Mouse (Mus musculus) MEL (cell line): ENCODE results near the gene N4bp1. TPM values are rescaled to one million over a fixed set of nuclear protein-coding genes. Genes with fewer than 3 reads are reported as not detected.

Experiments
- DNase-seq: peaks from one replicate; pipeline ENCODE4 v3.0.0; 2011; ENCODE audit warnings: low read depth, low spot score
- H3K27ac ChIP-seq: 2 replicates; pipeline ENCODE4 v1.5.1; 2012; ENCODE audit warnings: low read depth, mild to moderate bottlenecking, control low read depth, low read length, moderate library complexity; ENCODE audit not compliant: control insufficient read depth
- H3K27me3 ChIP-seq, 2 experiments: fragments of 150-350 bp in 1 of 2; sonication (generic) in 1 of 2; 2 replicates each; pipeline ENCODE4 v1.6.1; 2012; ENCODE audit warnings: low read length in 2 of 2, mild to moderate bottlenecking in 2 of 2, improper control_type of control experiment in 1 of 2, moderate library complexity in 1 of 2; ENCODE audit not compliant: insufficient read depth in 2 of 2, control insufficient read depth in 1 of 2
- H3K36me3 ChIP-seq, 2 experiments: 2 replicates each; pipeline ENCODE4 v1.6.1; 2012 to 2014; ENCODE audit warnings: low read length in 2 of 2, improper control_type of control experiment in 1 of 2, inconsistent platforms in 1 of 2, mild to moderate bottlenecking in 1 of 2; ENCODE audit not compliant: insufficient read depth in 2 of 2, control insufficient read depth in 1 of 2
- H3K4me1 ChIP-seq, 2 experiments: fragments of 150-350 bp in 1 of 2; sonication (generic) in 1 of 2; 2 replicates each; pipeline ENCODE4 v1.6.1; 2012; ENCODE audit warnings: low read length in 2 of 2, improper control_type of control experiment in 1 of 2, mild to moderate bottlenecking in 1 of 2; ENCODE audit not compliant: insufficient read depth in 2 of 2, control insufficient read depth in 1 of 2
- H3K4me3 ChIP-seq, 2 experiments: fragments of 150-350 bp in 1 of 2; sonication (generic) in 1 of 2; 2 replicates each; pipeline ENCODE4 v1.5.1; 2012; ENCODE audit warnings: low read depth in 2 of 2, low read length in 2 of 2, mild to moderate bottlenecking in 2 of 2, moderate library complexity in 2 of 2, control low read depth in 1 of 2, improper control_type of control experiment in 1 of 2; ENCODE audit not compliant: control insufficient read depth in 1 of 2, insufficient read depth in 1 of 2
- H3K79me2 ChIP-seq: 2 replicates; pipeline ENCODE4 v1.6.1; 2012; ENCODE audit warnings: mild to moderate bottlenecking, low read length, moderate library complexity; ENCODE audit not compliant: control insufficient read depth, poor library complexity, insufficient read depth
- H3K9ac ChIP-seq: 2 replicates; pipeline ENCODE4 v1.6.1; 2012; ENCODE audit warnings: low read depth, mild to moderate bottlenecking, control low read depth, low read length, moderate library complexity; ENCODE audit not compliant: control insufficient read depth, poor library complexity, severe bottlenecking
- H3K9me3 ChIP-seq: fragments of 150-350 bp; sonication (generic); replicated peaks from 2 replicates; pipeline ENCODE4 v1.6.1; 2012; ENCODE audit warnings: mild to moderate bottlenecking, low read length, improper control_type of control experiment, moderate library complexity; ENCODE audit not compliant: insufficient read depth
- BHLHE40 ChIP-seq: IDR thresholded peaks from 2 replicates; pipeline ENCODE4 v1.6.1; 2012; ENCODE audit warnings: low read depth, mild to moderate bottlenecking, inconsistent platforms, low read length, improper control_type of control experiment, borderline replicate concordance
- ELF1 ChIP-seq: IDR thresholded peaks from 2 replicates; pipeline ENCODE4 v1.6.1; 2014; ENCODE audit warnings: low read depth, mild to moderate bottlenecking, inconsistent platforms, low read length, improper control_type of control experiment, moderate library complexity
- ETS1 ChIP-seq: IDR thresholded peaks from 2 replicates; pipeline ENCODE4 v1.6.1; 2012; ENCODE audit warnings: low read depth, mild to moderate bottlenecking, inconsistent platforms, low read length, improper control_type of control experiment, moderate library complexity
- HCFC1 ChIP-seq: IDR thresholded peaks from 2 replicates; pipeline ENCODE4 v1.6.1; 2012; ENCODE audit warnings: low read depth, mild to moderate bottlenecking, inconsistent platforms, low read length, improper control_type of control experiment, moderate library complexity
- KAT2A ChIP-seq: conservative IDR thresholded peaks from 2 replicates; pipeline ENCODE4 v1.6.1; 2012; ENCODE audit warnings: low read depth, low read length, improper control_type of control experiment, inconsistent platforms
- MAFK ChIP-seq: IDR thresholded peaks from 2 replicates; pipeline ENCODE4 v1.6.1; 2011; ENCODE audit warnings: low read depth, mild to moderate bottlenecking, low read length, improper control_type of control experiment, borderline replicate concordance
- MAZ ChIP-seq: IDR thresholded peaks from 2 replicates; pipeline ENCODE4 v1.6.1; 2012; ENCODE audit warnings: low read depth, mild to moderate bottlenecking, inconsistent platforms, low read length, improper control_type of control experiment
- MEF2A ChIP-seq: IDR thresholded peaks from 2 replicates; pipeline ENCODE4 v1.6.1; 2014; ENCODE audit warnings: low read depth, mild to moderate bottlenecking, inconsistent platforms, low read length, improper control_type of control experiment; ENCODE audit not compliant: poor library complexity, insufficient replicate concordance, severe bottlenecking; ENCODE audit errors: extremely low read depth
- MXI1 ChIP-seq: IDR thresholded peaks from 2 replicates; pipeline ENCODE4 v1.6.1; 2011; ENCODE audit warnings: mild to moderate bottlenecking, low read depth, low read length, improper control_type of control experiment
- MYC ChIP-seq: IDR thresholded peaks from 2 replicates; pipeline ENCODE4 v1.6.1; 2011; ENCODE audit warnings: low read depth, mild to moderate bottlenecking, low read length, improper control_type of control experiment, moderate library complexity
- NRF1 ChIP-seq: IDR thresholded peaks from 2 replicates; pipeline ENCODE4 v1.6.1; 2014; ENCODE audit warnings: low read depth, mild to moderate bottlenecking, inconsistent platforms, low read length, improper control_type of control experiment, moderate library complexity; ENCODE audit not compliant: poor library complexity, insufficient read depth, severe bottlenecking
- POLR2A ChIP-seq, 2 experiments: IDR thresholded peaks; 2 replicates each; pipeline ENCODE4 v1.6.1; 2011 to 2012; ENCODE audit warnings: low read length in 2 of 2, mild to moderate bottlenecking in 2 of 2, control low read depth in 1 of 2, improper control_type of control experiment in 1 of 2, low read depth in 1 of 2, moderate library complexity in 1 of 2; ENCODE audit not compliant: control insufficient read depth in 1 of 2, insufficient read depth in 1 of 2, poor library complexity in 1 of 2
- POLR2AphosphoS5 ChIP-seq: IDR thresholded peaks from 2 replicates; pipeline ENCODE4 v1.6.1; 2012; ENCODE audit warnings: low read depth, borderline replicate concordance, mild to moderate bottlenecking, inconsistent platforms, low read length, moderate library complexity, mixed read lengths
- RCOR1 ChIP-seq: IDR thresholded peaks from 2 replicates; pipeline ENCODE4 v1.6.1; 2012; ENCODE audit warnings: low read depth, mild to moderate bottlenecking, inconsistent platforms, low read length, improper control_type of control experiment
- SIN3A ChIP-seq: IDR thresholded peaks from 2 replicates; pipeline ENCODE4 v1.6.1; 2012; ENCODE audit warnings: low read length, improper control_type of control experiment, inconsistent platforms
- TAL1 ChIP-seq: IDR thresholded peaks from 2 replicates; pipeline ENCODE4 v1.6.1; 2012; ENCODE audit warnings: mild to moderate bottlenecking, inconsistent platforms, low read length, moderate library complexity, mixed read lengths
- USF1 ChIP-seq: IDR thresholded peaks from 2 replicates; pipeline ENCODE4 v1.6.1; 2014; ENCODE audit warnings: low read depth, mild to moderate bottlenecking, inconsistent platforms, low read length, improper control_type of control experiment, moderate library complexity
- USF2 ChIP-seq, 2 experiments: IDR thresholded peaks; 2 replicates each; pipeline ENCODE4 v1.6.1; 2011 to 2012; ENCODE audit warnings: improper control_type of control experiment in 2 of 2, low read length in 2 of 2, borderline replicate concordance in 1 of 2, inconsistent platforms in 1 of 2, low read depth in 1 of 2, mild to moderate bottlenecking in 1 of 2; ENCODE audit not compliant: insufficient read depth in 1 of 2
- ZMIZ1 ChIP-seq: IDR thresholded peaks from 2 replicates; pipeline ENCODE4 v1.6.1; 2012; ENCODE audit warnings: low read depth, mild to moderate bottlenecking, inconsistent platforms, low read length, improper control_type of control experiment, moderate library complexity
- polyA plus RNA-seq, 2 experiments: library from polyadenylated mRNA; stranded (reverse) in 1 of 2; unstranded in 1 of 2; fragments of >175 nt in 1 of 2; fragments of >200 nt in 1 of 2; gene quantifications; 2 replicates each; pipeline versions ENCODE4 v1.2.1 to v1.2.4; 2012; ENCODE audit warnings: low replicate concordance in 2 of 2, low read depth in 1 of 2; ENCODE audit not compliant: insufficient read length in 2 of 2, insufficient read depth in 1 of 2, missing spikeins in 1 of 2
- total RNA-seq: library from RNA; depleted of rRNA; stranded (reverse); fragments of 300-350 nt; gene quantifications from 2 replicates; pipeline ENCODE4 v1.2.3, GENCODE M21; 2012

Gene N4bp1
- total and polyA plus RNA-seq, 3 experiments: 13.4 to 24.0 TPM; not detected in 1

- Histone ChIP-seq H3K27ac (no peak overlapping the region), H3K4me3 (no peak overlapping the region), H3K36me3 (no peaks in the 10 kb centered on the region), H3K9me3 (no peaks in the 10 kb centered on the region), H3K4me1 (no peaks in the 10 kb centered on the region), H3K9ac (no peak overlapping the region), H3K79me2 (no peaks in the 10 kb centered on the region), H3K27me3 (no peaks in the 10 kb centered on the region; a peak in 1 of 4 replicates)
- no peak for TF ChIP-seq ETS1
- no peak for TF ChIP-seq MXI1
- no peak for TF ChIP-seq USF1
- TF ChIP-seq KAT2A: no peak
- TF ChIP-seq BHLHE40: no peak
- TF ChIP-seq ZMIZ1: no peak
- TF ChIP-seq MYC: no peak
- no peak for TF ChIP-seq TAL1
- TF ChIP-seq HCFC1: no peak
- DNase-seq: no peak
Measured at GRCm38 (mm10) chr8:86801988-86802387, 83.1 kb downstream of the N4bp1 start.

GRCm38 (mm10) chr8:86800966-86801365 lies 84.1 kb downstream of the N4bp1 start:
- Histone ChIP-seq H3K79me2 (no peaks in the 10 kb centered on the region), H3K9ac (no peak overlapping the region), H3K36me3 (no peaks in the 10 kb centered on the region), H3K4me3 (no peak overlapping the region), H3K4me1 (no peaks in the 10 kb centered on the region), H3K27ac (no peak overlapping the region), H3K9me3 (no peaks in the 10 kb centered on the region), H3K27me3 (no peaks in the 10 kb centered on the region; a peak in 1 of 4 replicates)
- no peak for DNase-seq
- TF ChIP-seq KAT2A (no peak), POLR2AphosphoS5 (no peak), MAZ (no peak), ZMIZ1 (no peak), MEF2A (no peak), BHLHE40 (no peak), MAFK (no peak), HCFC1 (no peak), SIN3A (no peak), MYC (no peak), POLR2A (IDR thresholded peaks at IDR 0.05; ENCODE audit: control insufficient read depth in 1 of 2, insufficient read depth in 1 of 2, low read depth in 1 of 2, low read length in 2 of 2, poor library complexity in 1 of 2) (no peak), ELF1 (no peak), RCOR1 (no peak), NRF1 (no peak), USF2 (IDR thresholded peaks at IDR 0.05; ENCODE audit: borderline replicate concordance in 1 of 2, insufficient read depth in 1 of 2, low read depth in 1 of 2, low read length in 2 of 2) (no peak)
